Mouse (Mus musculus) stomach, embryonic 14.5 days (tissue): ENCODE results near the gene Aldh1l1. TPM values are rescaled to one million over a fixed set of nuclear protein-coding genes. Genes with fewer than 3 reads are reported as not detected.

Source experiments
- ATAC-seq: fragments of 200-750 bp; cut with Nextera tagmentation; 2 replicates; pipeline ENCODE4 v1.8.0; 2017; ENCODE audit warnings: low read depth, moderate TSS enrichment; ENCODE audit not compliant: insufficient number of reproducible peaks, insufficient read depth, low FRiP score
- H3K27ac ChIP-seq: fragments of 300-500 bp; sonication (generic); 2 replicates; pipeline ENCODE4 v1.5.1; 2014; ENCODE audit warnings: mild to moderate bottlenecking, low read length, moderate library complexity, mixed read lengths
- H3K27me3 ChIP-seq: fragments of 300-500 bp; sonication (generic); 2 replicates; pipeline ENCODE4 v1.6.1; 2014; ENCODE audit warnings: low read length, control low read depth, mixed read lengths; ENCODE audit not compliant: control insufficient read depth, insufficient read depth
- H3K36me3 ChIP-seq: fragments of 300-500 bp; sonication (generic); 2 replicates; pipeline ENCODE4 v1.6.1; 2014; ENCODE audit warnings: mild to moderate bottlenecking, control low read depth, low read length, moderate library complexity, mixed read lengths; ENCODE audit not compliant: control insufficient read depth, insufficient read depth
- H3K4me1 ChIP-seq: fragments of 300-500 bp; sonication (generic); 2 replicates; pipeline ENCODE4 v1.6.1; 2014; ENCODE audit warnings: low read length, control low read depth, mixed read lengths; ENCODE audit not compliant: control insufficient read depth, insufficient read depth
- H3K4me2 ChIP-seq: fragments of 300-500 bp; sonication (generic); replicated peaks from 2 replicates; pipeline ENCODE4 v1.6.1; 2014; ENCODE audit warnings: low read depth, low read length, control low read depth
- H3K4me3 ChIP-seq: fragments of 300-500 bp; sonication (generic); 2 replicates; pipeline ENCODE4 v1.5.1; 2014; ENCODE audit warnings: low read depth, low read length, control low read depth
- H3K9ac ChIP-seq: fragments of 300-500 bp; sonication (generic); replicated peaks from 2 replicates; pipeline ENCODE4 v1.6.1; 2014; ENCODE audit warnings: low read depth, mild to moderate bottlenecking, control low read depth, low read length, moderate library complexity, mixed read lengths
- H3K9me3 ChIP-seq: fragments of 300-500 bp; sonication (generic); 2 replicates; pipeline ENCODE4 v1.6.1; 2016; ENCODE audit warnings: low read depth, low read length, control low read depth; ENCODE audit not compliant: control insufficient read depth
- WGBS: fragments of 180-500 bp; shearing (Covaris S2); extraction: QIAGEN DNeasy Blood & Tissue Kit; methylation state at CpG from one replicate; pipeline ENCODE4 v1.1.7; 2014; 5-methylcytosine and 5-hydroxymethylcytosine counted together
- polyA plus RNA-seq: library from polyadenylated mRNA; unstranded; fragments of >200 nt; fragmentation: Nextera tagmentation; extraction: Ambion mirVana; gene quantifications from 2 replicates; pipeline ENCODE4 v1.2.1, GENCODE M21; 2014

Gene Aldh1l1
- polyA plus RNA-seq, 1 experiment from 2014 or later, result 2.5 TPM

DNA sequence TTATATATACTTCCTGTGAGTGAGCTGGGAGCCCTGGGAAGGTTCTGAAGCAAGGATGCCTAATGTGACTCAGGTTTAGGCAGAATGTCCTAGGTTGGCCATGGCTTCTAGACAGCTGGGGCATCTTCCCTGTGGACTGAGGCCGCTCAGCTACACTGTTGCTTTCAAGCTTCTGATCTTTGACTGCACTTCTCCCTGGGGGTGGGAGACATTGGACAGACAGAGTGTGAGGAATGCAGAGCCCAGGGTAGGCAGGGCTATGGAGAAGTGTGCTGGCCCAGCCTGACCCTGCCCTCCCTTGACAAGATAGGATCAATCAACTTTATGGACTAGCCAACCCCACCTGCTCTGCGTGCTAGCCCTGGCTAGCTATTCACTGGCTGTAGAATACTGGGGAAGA lies 25.0 kb upstream of the Aldh1l1 start:
- no peaks in the 10 kb centered on the region for H3K9me3 ChIP-seq
- ATAC-seq, result no peak
- no peak overlapping the region for H3K4me2 ChIP-seq
- no peak overlapping the region for H3K27ac ChIP-seq
- 47% methylated on average over 2 of the region's 2 CpGs for WGBS
- no peaks in the 10 kb centered on the region for H3K36me3 ChIP-seq
- peaks cover 13% of the 10 kb centered on the region; the same call in 1 of the 2 replicates for H3K4me1 ChIP-seq
- no peak overlapping the region for H3K9ac ChIP-seq
- H3K27me3 ChIP-seq, result peaks cover 14% of the 10 kb centered on the region; the same call in 1 of the 2 replicates
- H3K4me3 ChIP-seq, result no peak overlapping the region

DNA sequence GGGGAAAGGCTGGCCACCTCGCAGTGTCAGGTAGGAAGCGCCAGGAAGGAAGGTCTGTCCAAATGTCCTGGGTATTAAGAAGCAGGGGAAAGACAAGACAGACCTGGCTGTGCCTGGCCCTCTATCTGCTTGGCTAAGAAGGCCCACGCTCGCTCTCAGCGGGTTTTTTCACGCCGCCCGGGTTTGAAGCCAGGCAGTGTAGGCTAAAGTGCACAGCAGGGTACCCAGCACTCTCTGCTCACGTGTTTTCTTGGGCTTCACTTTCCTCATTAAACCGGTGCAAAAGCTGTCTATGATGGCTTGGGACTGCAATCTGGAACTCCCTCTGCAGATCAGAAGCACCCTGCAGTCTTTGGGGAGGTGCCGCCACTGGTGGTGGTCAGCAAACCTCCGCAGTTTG lies 24.5 kb upstream of the Aldh1l1 start:
- no peaks in the 10 kb centered on the region for H3K9me3 ChIP-seq
- peak overlapping the region; percentile 100 for H3K4me2 ChIP-seq
- H3K36me3 ChIP-seq, result no peaks in the 10 kb centered on the region
- H3K27me3 ChIP-seq, result peaks cover 14% of the 10 kb centered on the region; the same call in 1 of the 2 replicates
- H3K9ac ChIP-seq, result no peak overlapping the region; the same call in 1 of the 2 replicates
- peaks cover 13% of the 10 kb centered on the region; the same call in 1 of the 2 replicates for H3K4me1 ChIP-seq
- peak overlapping the region; percentile 59 for H3K4me3 ChIP-seq
- H3K27ac ChIP-seq, result no peak overlapping the region
- 13% methylated on average over 12 of the region's 12 CpGs for WGBS
- ATAC-seq, result no peak

DNA sequence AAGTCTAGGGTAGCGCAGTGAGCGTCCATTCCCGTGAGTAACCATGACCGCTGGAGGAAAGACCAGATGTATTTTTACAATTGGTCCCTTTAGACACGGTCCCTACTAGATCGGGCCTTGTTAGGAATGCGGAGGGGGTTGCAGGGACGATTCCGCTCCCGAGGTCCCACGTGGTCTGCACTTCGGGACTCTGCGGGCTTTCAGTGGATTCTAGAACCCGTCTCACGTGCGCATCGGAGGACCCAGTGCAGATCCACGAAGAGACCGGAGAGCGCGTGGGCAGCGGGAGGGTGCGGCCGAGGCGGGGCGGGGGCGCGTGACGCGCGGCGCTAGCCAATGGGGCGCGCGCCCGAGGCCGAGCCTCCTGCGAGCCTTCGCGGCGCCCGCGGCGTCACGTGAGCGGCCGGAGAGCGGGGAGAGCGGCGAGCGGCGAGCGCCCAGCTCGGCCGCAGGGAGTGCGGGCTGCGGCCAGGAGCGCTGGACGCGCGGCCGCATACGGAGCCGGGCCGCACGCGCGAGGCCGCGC lies 24.0 kb upstream of the Aldh1l1 start, which contains the start of gene Klf15:
Gene Klf15, plus strand, starts transcription at position 396 of the 526 bp plus-strand sequence.
- peak; percentile 80 for ATAC-seq
- Histone ChIP-seq H3K9ac (peak within 1 kb of the TSS; percentile 58), H3K4me2 (peak within 1 kb of the TSS; percentile 100), H3K36me3 (no peaks in the 10 kb centered on the region), H3K27me3 (peaks cover 14% of the 10 kb centered on the region; the same call in 1 of the 2 replicates), H3K27ac (no peak within 1 kb of the TSS), H3K9me3 (no peaks in the 10 kb centered on the region), H3K4me3 (peak within 1 kb of the TSS; percentile 59), H3K4me1 (peaks cover 13% of the 10 kb centered on the region; the same call in 1 of the 2 replicates)
- WGBS, result under 1% methylated on average over 70 of the region's 70 CpGs

DNA sequence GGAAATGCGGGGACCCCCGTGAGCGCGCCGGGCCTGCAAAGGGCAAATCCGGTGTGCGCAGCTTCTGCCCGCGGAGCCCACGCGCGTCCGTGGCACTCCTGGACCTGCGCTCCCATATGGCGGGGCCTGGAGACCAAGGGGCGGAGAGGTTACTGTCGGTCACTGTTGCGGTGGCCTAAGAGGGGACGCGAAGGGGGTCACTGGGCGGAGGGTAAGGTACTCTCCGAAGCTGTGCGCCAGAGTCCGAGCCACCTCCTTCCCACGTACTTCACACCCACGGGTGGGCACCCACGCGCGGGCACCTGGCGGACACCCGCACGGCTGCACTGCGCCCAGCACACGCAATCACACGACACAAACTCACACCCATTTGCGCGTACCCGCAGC lies 23.4 kb upstream of the Aldh1l1 start:
- peak; percentile 7; the same call in 1 of the 2 replicates for ATAC-seq
- no peaks in the 10 kb centered on the region for H3K9me3 ChIP-seq

DNA sequence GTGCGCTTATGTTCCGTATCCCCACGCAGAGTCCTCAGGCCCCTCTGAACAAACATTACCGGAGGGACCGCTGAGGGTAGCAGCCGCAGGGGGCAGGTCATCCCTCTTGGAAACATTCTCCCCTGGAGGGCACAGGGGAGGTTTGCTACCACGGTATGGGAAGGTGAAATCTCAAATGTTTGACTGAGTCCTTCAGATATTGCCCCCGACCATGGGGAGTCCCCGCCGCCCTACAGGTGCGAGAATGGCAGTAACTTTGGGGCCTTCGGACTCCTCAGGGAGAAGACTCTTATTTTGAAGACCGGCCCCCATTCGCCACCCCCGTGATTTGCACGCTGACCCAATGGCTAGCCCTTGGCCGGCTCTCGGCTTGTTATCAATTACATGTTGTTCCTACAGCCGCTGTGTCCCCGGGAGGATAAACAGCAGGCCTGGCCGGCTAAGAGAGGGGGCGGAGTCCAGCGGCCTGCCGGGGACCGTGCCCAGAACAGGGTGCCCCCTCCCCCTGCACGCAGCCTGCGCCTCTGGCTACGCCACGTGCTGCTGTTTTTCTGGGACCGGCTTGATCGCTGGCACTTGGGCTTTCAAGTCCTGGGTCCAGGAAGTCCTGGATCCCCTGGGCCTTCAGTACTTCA lies 22.9 kb upstream of the Aldh1l1 start:
- Histone ChIP-seq H3K36me3 (no peaks in the 10 kb centered on the region), H3K9ac (peak overlapping the region; percentile 58), H3K27ac (peak overlapping the region; percentile 15; the same call in 1 of the 2 replicates), H3K4me3 (peak overlapping the region; percentile 59), H3K4me2 (peak overlapping the region; percentile 100), H3K27me3 (peaks cover 14% of the 10 kb centered on the region; the same call in 1 of the 2 replicates), H3K4me1 (peaks cover 13% of the 10 kb centered on the region; the same call in 1 of the 2 replicates), H3K9me3 (no peaks in the 10 kb centered on the region)
- ATAC-seq, result peak; percentile 79
- WGBS, result under 1% methylated on average over 31 of the region's 31 CpGs

More for the DNA sequence above, 23.4 kb upstream of the Aldh1l1 start:
- H3K27me3 ChIP-seq, result peaks cover 14% of the 10 kb centered on the region; the same call in 1 of the 2 replicates
- peak overlapping the region; percentile 59 for H3K4me3 ChIP-seq
- H3K4me2 ChIP-seq, result peak overlapping the region; percentile 100
- H3K36me3 ChIP-seq, result no peaks in the 10 kb centered on the region
- WGBS, result 0% methylated on average over 38 of the region's 38 CpGs
- H3K27ac ChIP-seq, result no peak overlapping the region
- H3K4me1 ChIP-seq, result peaks cover 13% of the 10 kb centered on the region; the same call in 1 of the 2 replicates
- peak overlapping the region; percentile 58 for H3K9ac ChIP-seq

DNA sequence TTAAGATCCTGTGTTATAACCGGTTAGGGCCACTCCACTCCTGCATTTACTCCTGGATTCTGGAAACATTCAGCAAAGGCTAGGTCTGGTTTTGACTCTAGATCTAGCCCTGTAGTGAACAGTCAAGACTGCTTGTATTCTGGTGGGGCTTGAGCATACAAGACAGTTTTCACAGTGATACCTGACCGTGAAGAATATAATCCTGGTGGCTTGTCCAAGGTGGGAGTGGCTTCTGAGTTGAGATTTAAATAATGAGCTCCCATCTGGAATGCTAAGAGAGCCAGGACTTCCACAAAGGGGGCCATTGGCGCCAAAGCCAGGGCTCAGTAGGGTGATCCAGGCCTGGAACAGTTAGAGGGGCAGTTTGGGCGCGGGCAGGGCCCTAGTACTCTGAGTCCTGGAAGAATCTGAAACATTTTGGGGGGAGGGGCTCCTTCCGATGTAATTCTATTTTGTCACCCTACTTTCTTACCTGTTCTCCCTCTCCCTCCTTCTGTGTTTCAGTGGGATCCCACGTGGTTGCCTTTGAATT lies 22.3 kb upstream of the Aldh1l1 start:
- peak overlapping the region; percentile 15; the same call in 1 of the 2 replicates for H3K27ac ChIP-seq
- WGBS, result 32% methylated on average over 7 of the region's 7 CpGs
- no peak for ATAC-seq

DNA sequence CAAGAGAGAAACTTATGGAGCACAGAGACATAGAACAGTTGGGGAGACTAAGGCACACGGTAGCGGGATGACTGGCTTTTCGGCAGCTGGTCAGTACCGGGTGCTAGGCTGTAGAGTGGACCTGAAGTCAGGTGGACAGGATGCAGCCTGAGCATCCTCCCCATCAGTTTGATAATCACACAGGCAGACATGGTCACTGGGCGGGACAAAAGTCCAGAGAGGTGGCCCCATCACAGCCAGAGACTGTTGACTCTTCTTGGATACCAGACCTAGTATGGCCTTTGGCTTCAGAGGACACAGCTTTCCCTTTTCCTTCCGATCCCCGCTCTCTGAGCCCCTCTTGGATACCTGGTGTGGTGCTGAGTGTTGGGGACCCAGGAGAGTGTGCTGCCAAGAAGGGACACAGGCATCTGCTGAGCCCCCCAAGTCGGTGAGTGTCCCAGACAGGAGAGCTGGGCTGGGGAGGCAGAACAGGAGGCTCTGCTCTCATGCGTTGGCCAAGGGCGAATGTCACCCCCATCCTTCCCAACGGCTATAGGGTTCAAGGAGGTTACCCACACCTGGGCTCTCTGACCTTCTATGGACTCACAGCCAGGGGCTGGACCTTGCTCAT lies 21.1 kb upstream of the Aldh1l1 start:
- Histone ChIP-seq H3K27ac (no peak overlapping the region), H3K36me3 (no peaks in the 10 kb centered on the region), H3K4me3 (no peak overlapping the region), H3K9me3 (no peaks in the 10 kb centered on the region), H3K9ac (no peak overlapping the region), H3K4me1 (peaks cover 13% of the 10 kb centered on the region; the same call in 1 of the 2 replicates), H3K4me2 (no peak overlapping the region), H3K27me3 (peaks cover 14% of the 10 kb centered on the region; the same call in 1 of the 2 replicates)
- 92% methylated on average over 11 of the region's 11 CpGs for WGBS
- ATAC-seq, result no peak

More for the DNA sequence above, 22.3 kb upstream of the Aldh1l1 start:
- Histone ChIP-seq H3K4me3 (peak overlapping the region; percentile 59; the same call in 1 of the 2 replicates), H3K9ac (0 out of 2 replicates have a peak overlapping the region, but pooled peaks have one; percentile 6), H3K4me2 (peak overlapping the region; percentile 100), H3K27me3 (peaks cover 14% of the 10 kb centered on the region; the same call in 1 of the 2 replicates), H3K36me3 (no peaks in the 10 kb centered on the region), H3K9me3 (no peaks in the 10 kb centered on the region), H3K4me1 (peaks cover 13% of the 10 kb centered on the region; the same call in 1 of the 2 replicates)

DNA sequence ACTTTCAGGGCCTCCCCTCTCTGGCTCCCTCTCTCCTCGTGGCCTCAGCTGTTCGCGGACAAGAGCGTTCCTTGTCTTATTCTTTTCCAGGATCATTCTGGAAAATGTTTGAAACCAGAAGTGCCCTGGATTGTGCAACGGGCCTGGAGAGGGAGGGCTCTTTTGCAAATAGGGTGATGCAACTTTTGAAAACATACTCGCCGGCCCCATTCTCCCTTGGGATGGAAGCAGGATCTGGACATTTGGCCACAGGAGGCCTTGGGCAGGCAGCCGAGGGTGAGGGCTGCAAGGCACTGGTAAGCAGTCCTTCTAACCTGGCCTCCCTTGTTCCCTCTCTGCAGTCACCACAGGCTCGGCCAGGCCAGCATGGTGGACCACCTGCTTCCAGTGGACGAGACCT lies 20.1 kb upstream of the Aldh1l1 start:
- ATAC-seq, result no peak
- peaks cover 10% of the 10 kb centered on the region; the same call in 1 of the 2 replicates for H3K27me3 ChIP-seq
- no peak overlapping the region for H3K9ac ChIP-seq
- no peaks in the 10 kb centered on the region for H3K36me3 ChIP-seq
- no peak overlapping the region for H3K4me3 ChIP-seq
- H3K27ac ChIP-seq, result no peak overlapping the region
- H3K4me1 ChIP-seq, result peaks cover 13% of the 10 kb centered on the region
- H3K9me3 ChIP-seq, result no peaks in the 10 kb centered on the region
- no peak overlapping the region for H3K4me2 ChIP-seq
- WGBS, result 79% methylated on average over 10 of the region's 10 CpGs
